Comparison of ENCODE assay signal across 15 mouse cellular contexts in the genomic region with DNA sequence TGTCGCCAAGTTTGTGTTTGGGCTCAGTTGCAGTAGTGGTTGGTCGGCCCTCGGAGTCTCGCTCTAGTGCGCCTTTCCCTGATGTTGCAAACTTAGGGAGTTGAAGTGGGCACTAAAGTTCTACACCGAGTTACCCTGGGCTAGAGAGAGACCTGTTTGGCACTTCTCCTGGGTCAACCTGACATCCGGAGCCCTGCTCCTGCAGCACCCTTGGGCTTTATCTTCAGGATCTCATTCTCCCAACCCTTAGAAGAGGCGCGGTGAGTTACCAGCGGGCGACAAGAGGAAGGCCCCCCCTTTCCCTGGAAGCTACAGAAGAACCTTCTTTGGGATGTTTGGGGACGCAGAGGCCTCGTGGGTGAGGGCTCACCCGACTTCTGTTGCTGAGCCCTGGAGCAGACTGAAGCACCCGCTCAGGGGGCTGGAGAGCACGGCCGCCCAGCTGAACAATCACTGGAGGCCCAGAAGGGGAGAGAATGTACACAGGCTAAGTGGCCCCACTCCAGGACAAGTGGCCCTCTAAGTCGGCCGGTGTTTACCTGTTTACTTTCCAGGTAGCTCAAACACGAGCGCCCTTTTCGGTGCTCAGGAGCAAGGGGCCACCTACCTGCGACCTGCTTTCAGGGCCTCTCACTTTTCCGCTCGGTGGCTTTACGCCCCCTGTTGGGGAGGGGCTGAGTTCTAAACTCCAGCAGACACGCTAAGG. TPM values are rescaled to one million over a fixed set of nuclear protein-coding genes. Genes with fewer than 3 reads are reported as not detected.
A peak's percentile ranks its signal among the peaks of the same experiment; 100 is the strongest.
DNase-seq lines count a peak whose midpoint lies in the region; ATAC-seq lines count a peak whose summit lies in the region.
"Had no signal": no experiment of that assay in that cellular context is flagged by ENCODE, and none has a peak within 500 bp of the region (broad histone marks: within the 10 kb centered on the region; RNA-seq: fewer than 3 reads in every experiment).

No protein-coding gene starts in this region.

- H3K4me2 ChIP-seq in forebrain, embryonic 14.5 days (ENCODE audit: low read length) = no peak overlapping the region
- no peak overlapping the region for H3K4me2 ChIP-seq in forebrain, embryonic 16.5 days (ENCODE audit: low read length)
- peak overlapping the region; percentile 21; the same call in 1 of the 2 replicates for H3K4me2 ChIP-seq in lung, embryonic 16.5 days (ENCODE audit: low read depth, low read length)
- H3K4me2 ChIP-seq in midbrain, embryonic 16.5 days (ENCODE audit: low read length) = peak overlapping the region; percentile 34
- H3K4me2 ChIP-seq: embryonic facial prominence, embryonic 15.5 days had no signal

- ATAC-seq in forebrain, embryonic 14.5 days = no peak
- ATAC-seq in forebrain, embryonic 16.5 days = no peak
- peak; percentile 86 for ATAC-seq in lung, embryonic 16.5 days (ENCODE audit: low read depth)
- ATAC-seq in midbrain, embryonic 16.5 days = no peak
- ATAC-seq: intestine, postnatal 0 days had no signal

- H3K36me3 ChIP-seq in forebrain, embryonic 14.5 days (ENCODE audit: control insufficient read depth, insufficient read depth, low read length) = no peaks in the 10 kb centered on the region
- H3K36me3 ChIP-seq in forebrain, embryonic 16.5 days (ENCODE audit: control insufficient read depth, insufficient read depth) = no peaks in the 10 kb centered on the region
- no peaks in the 10 kb centered on the region for H3K36me3 ChIP-seq in lung, embryonic 16.5 days (ENCODE audit: control insufficient read depth, insufficient read depth, low read length)
- no peaks in the 10 kb centered on the region for H3K36me3 ChIP-seq in midbrain, embryonic 16.5 days (ENCODE audit: control insufficient read depth, insufficient read depth, low read length)
- H3K36me3 ChIP-seq: embryonic facial prominence, embryonic 15.5 days had no signal

- DNase-seq in forebrain, embryonic 14.5 days (ENCODE audit: low spot score) = peak; percentile 2
- peak; percentile 58 for DNase-seq in ZHBTc4 (ENCODE audit: low read depth, low spot score)
- DNase-seq in B cell, adult 2 months = no peak
- DNase-seq in layer of hippocampus, adult 11-12 months (ENCODE audit: low spot score) = no peak
- DNase-seq in gastrocnemius, adult 18-20 months (ENCODE audit: low spot score) = no peak
- DNase-seq: cerebellum, adult 8-10 months; gastrocnemius, postnatal 14 days; thymus, adult 2 months had no signal

- H3K27ac ChIP-seq in forebrain, embryonic 14.5 days (ENCODE audit: low read depth, low read length) = no peak overlapping the region
- no peak overlapping the region for H3K27ac ChIP-seq in forebrain, embryonic 16.5 days (ENCODE audit: low read length)
- no peak overlapping the region for H3K27ac ChIP-seq in lung, embryonic 16.5 days (ENCODE audit: low read length)
- peak overlapping the region; percentile 29; the same call in 1 of the 2 replicates for H3K27ac ChIP-seq in midbrain, embryonic 16.5 days (ENCODE audit: low read length)
- H3K27ac ChIP-seq: embryonic facial prominence, embryonic 15.5 days had no signal

- H3K9ac ChIP-seq in forebrain, embryonic 14.5 days (ENCODE audit: low read length) = no peak overlapping the region
- H3K9ac ChIP-seq in forebrain, embryonic 16.5 days (replicated peaks; ENCODE audit: low read depth, low read length) = no peak overlapping the region
- H3K9ac ChIP-seq in lung, embryonic 16.5 days (ENCODE audit: low read length) = no peak overlapping the region
- H3K9ac ChIP-seq in midbrain, embryonic 16.5 days (ENCODE audit: low read depth, low read length) = no peak overlapping the region
- H3K9ac ChIP-seq: embryonic facial prominence, embryonic 15.5 days had no signal

- H3K4me1 ChIP-seq in forebrain, embryonic 14.5 days (ENCODE audit: control insufficient read depth, insufficient read depth, low read length) = peaks cover 8% of the 10 kb centered on the region
- peaks cover 36% of the 10 kb centered on the region for H3K4me1 ChIP-seq in forebrain, embryonic 16.5 days (replicated peaks; ENCODE audit: control insufficient read depth, insufficient read depth, low read length)
- H3K4me1 ChIP-seq in lung, embryonic 16.5 days (replicated peaks; ENCODE audit: control insufficient read depth, insufficient read depth, low read length) = peaks cover 27% of the 10 kb centered on the region
- H3K4me1 ChIP-seq in midbrain, embryonic 16.5 days (ENCODE audit: control insufficient read depth, insufficient read depth, low read length) = peaks cover 15% of the 10 kb centered on the region

- no peak overlapping the region for H3K4me3 ChIP-seq in forebrain, embryonic 14.5 days (ENCODE audit: low read depth, low read length)
- H3K4me3 ChIP-seq in forebrain, embryonic 16.5 days (replicated peaks; ENCODE audit: low read length) = no peak overlapping the region
- H3K4me3 ChIP-seq in lung, embryonic 16.5 days (ENCODE audit: low read length) = no peak overlapping the region
- H3K4me3 ChIP-seq in midbrain, embryonic 16.5 days (ENCODE audit: low read depth, low read length) = no peak overlapping the region
- H3K4me3 ChIP-seq: embryonic facial prominence, embryonic 15.5 days; megakaryocyte, embryonic 14.5 days had no signal

- H3K27me3 ChIP-seq in forebrain, embryonic 14.5 days (replicated peaks; ENCODE audit: control insufficient read depth, insufficient read depth, low read length) = peaks cover 97% of the 10 kb centered on the region
- H3K27me3 ChIP-seq in forebrain, embryonic 16.5 days (replicated peaks; ENCODE audit: control insufficient read depth, insufficient read depth, low read length) = peaks cover 92% of the 10 kb centered on the region
- H3K27me3 ChIP-seq in lung, embryonic 16.5 days (ENCODE audit: control insufficient read depth, insufficient read depth, low read depth, low read length) = peaks cover 97% of the 10 kb centered on the region
- H3K27me3 ChIP-seq in midbrain, embryonic 16.5 days (ENCODE audit: control insufficient read depth, insufficient read depth, low read depth, low read length) = peaks cover 64% of the 10 kb centered on the region

- H3K9me3 ChIP-seq in forebrain, embryonic 14.5 days (replicated peaks; ENCODE audit: control insufficient read depth, low read length) = no peaks in the 10 kb centered on the region
- H3K9me3 ChIP-seq in forebrain, embryonic 16.5 days (ENCODE audit: control insufficient read depth, low read length) = no peaks in the 10 kb centered on the region
- no peaks in the 10 kb centered on the region for H3K9me3 ChIP-seq in lung, embryonic 16.5 days (ENCODE audit: control insufficient read depth, low read length)
- H3K9me3 ChIP-seq in midbrain, embryonic 16.5 days (replicated peaks; ENCODE audit: control insufficient read depth, low read length, poor library complexity, severe bottlenecking) = no peaks in the 10 kb centered on the region
- H3K9me3 ChIP-seq: embryonic facial prominence, embryonic 15.5 days; megakaryocyte, embryonic 14.5 days had no signal

- 2% methylated on average over 27 of the region's 27 CpGs for WGBS in forebrain, embryonic 14.5 days
- WGBS in forebrain, embryonic 16.5 days = 2% methylated on average over 27 of the region's 27 CpGs
- under 1% methylated on average over 27 of the region's 27 CpGs for WGBS in lung, embryonic 16.5 days
- 3% methylated on average over 27 of the region's 27 CpGs for WGBS in midbrain, embryonic 16.5 days

RNA-seq across cellular contexts. Expression of gene Nkx2-2, which starts 3.6 kb away (rescaled TPM):
- 3.2 and 5.1 TPM in 2 replicates for polyA plus RNA-seq in forebrain, embryonic 14.5 days (2014; fragmentation: Nextera tagmentation; extraction: Ambion mirVana)
- 1.2 and 1.4 TPM in 2 replicates for polyA plus RNA-seq in forebrain, embryonic 16.5 days (2015; fragmentation: Nextera tagmentation; extraction: Ambion mirVana)
- not detected in 2 replicates for polyA plus RNA-seq in lung, embryonic 16.5 days (2015; fragmentation: Nextera tagmentation; extraction: Ambion mirVana)
- 8.5 and 8.7 TPM in 2 replicates for polyA plus RNA-seq in midbrain, embryonic 16.5 days (2015; fragmentation: Nextera tagmentation; extraction: Ambion mirVana)
- not detected for total RNA-seq in gastrocnemius, adult 18-20 months (2021)
- polyA plus RNA-seq: embryonic facial prominence, embryonic 15.5 days; heart, embryonic 14.5 days had no signal

Comparison
In these comparisons a context has a peak if more than half of its experiments do, and no peak if none do; other contexts are left out.
1. DNase-seq: peak in forebrain, embryonic 14.5 days (single experiment) and ZHBTc4 (single experiment); none in B cell, adult 2 months (0 of 2), layer of hippocampus, adult 11-12 months (single experiment) and gastrocnemius, adult 18-20 months (single experiment).
2. H3K4me2 ChIP-seq: peak in lung, embryonic 16.5 days (single experiment) and midbrain, embryonic 16.5 days (single experiment); none in forebrain, embryonic 14.5 days (single experiment) and forebrain, embryonic 16.5 days (single experiment).